Mouse (Mus musculus) B cell, adult (primary cell): ENCODE data around the gene Rb1. TPM values are rescaled to one million over a fixed set of nuclear protein-coding genes. Genes with fewer than 3 reads are reported as not detected.

Source experiments
- total RNA-seq: library from RNA; stranded (reverse); gene quantifications from 4 replicates; pipeline ENCODE4 v1.2.4, GENCODE M21; 2023; ENCODE audit not compliant: inconsistent age

The Rb1 gene
- total RNA-seq, result 88.2 to 101 TPM (median 96.6 TPM) in 4 replicates

DNA sequence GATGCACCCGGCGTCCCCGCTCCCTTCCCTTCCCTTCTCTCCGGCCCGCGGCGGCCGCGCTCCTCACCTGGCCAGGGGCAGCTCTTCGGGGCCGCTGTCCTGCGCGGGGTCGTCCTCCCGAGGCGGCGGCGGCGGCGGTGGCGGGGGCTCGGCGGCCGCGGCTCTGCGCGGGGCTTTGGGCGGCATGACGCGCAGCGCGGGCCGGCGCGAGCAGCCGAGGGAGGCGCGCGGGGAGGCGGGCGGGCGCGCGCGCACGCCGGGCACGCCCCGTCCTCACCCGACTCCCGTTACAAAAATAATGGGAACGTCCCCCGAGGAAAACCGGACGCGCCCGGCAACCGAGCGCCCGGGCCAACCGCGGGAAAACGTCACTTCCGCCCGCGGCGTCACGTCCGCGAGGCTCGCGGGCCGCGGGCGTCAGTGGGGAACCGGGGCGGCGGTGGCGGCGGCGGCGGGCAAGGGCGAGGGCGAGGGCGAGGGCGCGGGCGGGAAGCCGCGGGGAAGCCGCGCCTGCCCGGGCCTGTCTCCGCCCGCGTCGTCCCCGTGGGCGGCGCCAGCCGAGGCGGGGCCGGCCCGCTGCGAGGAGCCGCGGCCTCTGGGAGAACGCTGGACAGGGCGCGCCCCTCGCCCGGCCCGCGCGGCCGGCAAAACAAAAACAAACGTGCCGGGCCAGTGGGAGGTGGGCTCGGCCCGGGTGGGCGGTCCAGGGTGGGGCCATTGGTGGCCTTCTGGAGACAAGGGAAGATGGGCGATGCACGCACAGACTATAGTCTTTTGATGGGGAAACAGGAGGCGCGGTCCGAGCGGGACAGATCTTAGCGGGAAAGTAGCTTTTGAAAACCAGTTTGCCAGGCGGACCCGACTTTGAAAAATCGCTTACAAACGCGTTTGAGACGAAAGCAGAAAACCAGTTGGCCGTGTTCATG is at the start of gene Rb1:
Rb1 (minus strand) TSS at position 367 of the 926 bp plus-strand sequence.

DNA sequence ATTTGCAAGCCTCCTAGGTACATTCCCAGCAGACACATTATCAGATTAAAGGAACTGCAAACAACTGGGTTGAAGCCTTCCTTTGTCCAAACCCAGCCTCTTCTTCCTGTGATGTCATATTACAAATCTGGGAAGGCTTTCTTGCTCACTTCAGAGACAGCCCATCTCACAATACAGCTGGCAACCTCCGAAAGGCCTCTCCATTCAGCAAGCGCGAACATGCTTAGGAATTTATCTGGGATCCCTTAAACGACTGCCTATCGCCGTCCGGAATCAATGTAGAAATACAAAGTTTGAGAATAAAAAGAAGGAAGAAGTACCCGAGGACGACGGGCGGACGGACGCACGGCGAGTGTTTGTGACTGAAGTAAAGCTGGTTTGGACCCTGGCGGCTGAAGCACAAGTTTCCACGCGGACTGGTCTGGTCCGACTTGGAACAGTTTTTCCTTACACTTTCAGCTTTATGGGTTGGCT is 87.7 kb downstream of the Rb1 start, which contains the start of gene Lpar6:
Lpar6 (plus strand) TSS at position 48 of the 474 bp plus-strand sequence.

Other genes with a start within 250 kb of the Rb1 start
- 19.1 to 20.7 TPM (median 20.4 TPM) in 4 replicates for gene Rcbtb2, start 202.8 kb downstream of the Rb1 start, total RNA-seq
- gene Lpar6, start 87.9 kb downstream of the Rb1 start, total RNA-seq, result 4.2 to 6.3 TPM (median 5.3 TPM) in 4 replicates
- gene Itm2b, start 59.5 kb upstream of the Rb1 start, total RNA-seq, result 357 to 404 TPM (median 371 TPM) in 4 replicates
- 44.0 to 53.9 TPM (median 52.3 TPM) in 4 replicates for gene Med4, start 184.2 kb upstream of the Rb1 start, total RNA-seq
- 40.6 to 42.5 TPM (median 41.4 TPM) in 4 replicates for gene Sucla2, start 199.5 kb upstream of the Rb1 start, total RNA-seq
- 20.1 to 25.4 TPM (median 22.0 TPM) in 4 replicates for gene Nudt15, start 222.4 kb upstream of the Rb1 start, total RNA-seq